Mouse (Mus musculus) kidney, embryonic 14.5 days (tissue): ENCODE data around the gene Gimap1. TPM values are rescaled to one million over a fixed set of nuclear protein-coding genes. Genes with fewer than 3 reads are reported as not detected.

Source experiments
- ATAC-seq: fragments of 200-750 bp; cut with Nextera tagmentation; 2 replicates; pipeline ENCODE4 v1.8.0; 2017; ENCODE audit warnings: moderate number of reproducible peaks, mild to moderate bottlenecking, moderate TSS enrichment, moderate library complexity; ENCODE audit not compliant: low FRiP score, low TSS enrichment
- H3K27ac ChIP-seq: fragments of 300-500 bp; sonication (generic); 2 replicates; pipeline ENCODE4 v1.5.1; 2014; ENCODE audit warnings: low read depth, mild to moderate bottlenecking, low read length, moderate library complexity, mixed read lengths
- H3K27me3 ChIP-seq: fragments of 300-500 bp; sonication (generic); 2 replicates; pipeline ENCODE4 v1.6.1; 2014; ENCODE audit warnings: mild to moderate bottlenecking, low read length; ENCODE audit not compliant: control insufficient read depth, insufficient read depth
- H3K36me3 ChIP-seq: fragments of 300-500 bp; sonication (generic); 2 replicates; pipeline ENCODE4 v1.6.1; 2014; ENCODE audit warnings: low read length, mixed read lengths; ENCODE audit not compliant: control insufficient read depth, insufficient read depth
- H3K4me1 ChIP-seq: fragments of 300-500 bp; sonication (generic); 2 replicates; pipeline ENCODE4 v1.6.1; 2014; ENCODE audit warnings: low read length, mixed read lengths; ENCODE audit not compliant: control insufficient read depth, insufficient read depth
- H3K4me2 ChIP-seq: fragments of 300-500 bp; sonication (generic); replicated peaks from 2 replicates; pipeline ENCODE4 v1.6.1; 2014; ENCODE audit warnings: low read depth, mild to moderate bottlenecking, low read length
- H3K4me3 ChIP-seq: fragments of 300-500 bp; sonication (generic); 2 replicates; pipeline ENCODE4 v1.5.1; 2014; ENCODE audit warnings: mild to moderate bottlenecking, low read length
- H3K9ac ChIP-seq: fragments of 300-500 bp; sonication (generic); 2 replicates; pipeline ENCODE4 v1.6.1; 2014; ENCODE audit warnings: low read depth, mild to moderate bottlenecking, low read length, moderate library complexity
- H3K9me3 ChIP-seq: fragments of 300-500 bp; sonication (generic); 2 replicates; pipeline ENCODE4 v1.6.1; 2016; ENCODE audit warnings: low read length; ENCODE audit not compliant: control insufficient read depth
- WGBS: fragments of 180-500 bp; shearing (Covaris S2); extraction: QIAGEN DNeasy Blood & Tissue Kit; methylation state at CpG from one replicate; pipeline ENCODE4 v1.1.7; 2014; 5-methylcytosine and 5-hydroxymethylcytosine counted together
- polyA plus RNA-seq: library from polyadenylated mRNA; unstranded; fragments of >200 nt; fragmentation: Nextera tagmentation; extraction: Ambion mirVana; gene quantifications from 2 replicates; pipeline ENCODE4 v1.2.1, GENCODE M21; 2014

Gimap1 gene
- polyA plus RNA-seq, 1 experiment from 2014 or later: 27.9 TPM

GRCm38 (mm10) chr6:48732864-48733304 is 6.0 kb upstream of the Gimap1 start:
- no peak for ATAC-seq
- no peaks in the 10 kb centered on the region for H3K9me3 ChIP-seq
- H3K4me1 ChIP-seq: no peaks in the 10 kb centered on the region
- no peaks in the 10 kb centered on the region for H3K36me3 ChIP-seq
- no peak overlapping the region for H3K4me2 ChIP-seq
- H3K4me3 ChIP-seq: no peak overlapping the region
- 49% methylated on average over 8 of the region's 8 CpGs for WGBS
- no peak overlapping the region for H3K27ac ChIP-seq
- no peaks in the 10 kb centered on the region for H3K27me3 ChIP-seq
- H3K9ac ChIP-seq: no peak overlapping the region

DNA sequence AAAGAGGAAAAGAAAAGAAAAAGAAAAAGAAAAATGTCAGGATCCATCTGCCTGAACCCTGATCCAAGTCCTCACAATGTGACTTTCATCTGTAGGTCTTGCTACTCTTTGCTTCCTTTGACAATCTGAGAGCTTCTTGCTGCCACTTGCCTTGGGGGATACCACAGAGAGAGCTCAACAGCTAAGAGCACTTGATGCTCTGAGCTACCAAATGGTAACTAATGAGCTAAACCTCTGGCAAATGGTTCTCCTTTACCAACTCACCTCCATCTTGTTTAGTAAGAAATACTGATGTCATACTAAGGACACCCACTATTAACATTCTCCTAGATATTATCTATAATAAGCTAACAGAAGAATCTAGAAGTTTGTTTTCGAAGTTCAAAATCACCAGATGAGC is 5.2 kb upstream of the Gimap1 start:
- 84% methylated on average over 1 of the region's 1 CpGs for WGBS
- H3K27ac ChIP-seq: no peak overlapping the region
- H3K9ac ChIP-seq: no peak overlapping the region
- H3K27me3 ChIP-seq: no peaks in the 10 kb centered on the region
- no peaks in the 10 kb centered on the region for H3K36me3 ChIP-seq
- no peaks in the 10 kb centered on the region for H3K9me3 ChIP-seq
- H3K4me2 ChIP-seq: no peak overlapping the region
- ATAC-seq: no peak
- no peak overlapping the region for H3K4me3 ChIP-seq
- H3K4me1 ChIP-seq: no peaks in the 10 kb centered on the region

GRCm38 (mm10) chr6:48737053-48737452 is 1.8 kb upstream of the Gimap1 start:
- H3K36me3 ChIP-seq: no peaks in the 10 kb centered on the region
- H3K4me1 ChIP-seq: no peaks in the 10 kb centered on the region; the same call in 1 of the 2 replicates
- H3K9ac ChIP-seq: no peak overlapping the region
- no peak overlapping the region for H3K27ac ChIP-seq
- H3K4me2 ChIP-seq: no peak overlapping the region
- H3K27me3 ChIP-seq: peaks cover 1% of the 10 kb centered on the region; the same call in 1 of the 2 replicates
- ATAC-seq: no peak
- no peaks in the 10 kb centered on the region for H3K9me3 ChIP-seq
- no peak overlapping the region for H3K4me3 ChIP-seq
- 80% methylated on average over 2 of the region's 2 CpGs for WGBS

GRCm38 (mm10) chr6:48737688-48738087 is 1.2 kb upstream of the Gimap1 start:
- H3K4me3 ChIP-seq: no peak overlapping the region
- no peak overlapping the region for H3K4me2 ChIP-seq
- H3K9ac ChIP-seq: no peak overlapping the region
- peaks cover 7% of the 10 kb centered on the region for H3K27me3 ChIP-seq
- no peaks in the 10 kb centered on the region for H3K9me3 ChIP-seq
- 92% methylated on average over 5 of the region's 5 CpGs for WGBS
- peaks cover 5% of the 10 kb centered on the region; the same call in 1 of the 2 replicates for H3K4me1 ChIP-seq
- no peak overlapping the region for H3K27ac ChIP-seq
- no peaks in the 10 kb centered on the region for H3K36me3 ChIP-seq
- ATAC-seq: no peak

DNA sequence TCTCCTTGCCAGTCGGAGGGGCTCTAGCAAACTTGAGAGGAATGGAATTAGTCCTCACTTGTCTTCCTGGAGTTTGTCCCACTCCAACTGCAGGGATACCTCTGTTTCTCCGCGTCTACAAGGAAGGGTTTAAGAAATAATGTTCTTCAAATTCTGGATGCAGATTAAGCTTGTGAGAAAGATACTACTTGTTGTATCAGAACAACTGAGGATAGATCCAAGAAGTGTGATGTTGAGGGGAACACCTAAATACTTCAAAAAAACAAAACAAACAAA is 864 bp downstream of the Gimap1 start:
- 92% methylated on average over 3 of the region's 3 CpGs for WGBS
- Histone ChIP-seq H3K4me3 (0 out of 2 replicates have a peak overlapping the region, but pooled peaks have one; percentile 2), H3K4me1 (peaks cover 5% of the 10 kb centered on the region; the same call in 1 of the 2 replicates), H3K36me3 (no peaks in the 10 kb centered on the region), H3K27me3 (peaks cover 14% of the 10 kb centered on the region), H3K27ac (no peak overlapping the region), H3K9me3 (no peaks in the 10 kb centered on the region), H3K4me2 (peak overlapping the region; percentile 19; the same call in 1 of the 2 replicates), H3K9ac (no peak overlapping the region)
- no peak for ATAC-seq

- Histone ChIP-seq H3K27me3 (peaks cover 14% of the 10 kb centered on the region), H3K9ac (peak overlapping the region; percentile 23; the same call in 1 of the 2 replicates), H3K4me1 (peaks cover 5% of the 10 kb centered on the region; the same call in 1 of the 2 replicates), H3K4me3 (no peak overlapping the region), H3K27ac (peak overlapping the region; percentile 24; the same call in 1 of the 2 replicates), H3K36me3 (no peaks in the 10 kb centered on the region), H3K9me3 (no peaks in the 10 kb centered on the region), H3K4me2 (peak overlapping the region; percentile 19; the same call in 1 of the 2 replicates)
- WGBS: 74% methylated on average over 3 of the region's 3 CpGs
- ATAC-seq: no peak
Measured at GRCm38 (mm10) chr6:48740501-48741169, 1.8 kb downstream of the Gimap1 start.

- 0 out of 2 replicates have a peak, but pooled peaks have one; percentile 22 for ATAC-seq
- Histone ChIP-seq H3K27me3 (peaks cover 14% of the 10 kb centered on the region), H3K4me1 (peaks cover 5% of the 10 kb centered on the region; the same call in 1 of the 2 replicates)
Measured at GRCm38 (mm10) chr6:48741273-48741672, 2.4 kb downstream of the Gimap1 start.

GRCm38 (mm10) chr6:48741711-48742206 is 2.9 kb downstream of the Gimap1 start:
- Histone ChIP-seq H3K27me3 (peaks cover 14% of the 10 kb centered on the region), H3K4me2 (peak overlapping the region; percentile 75; the same call in 1 of the 2 replicates), H3K9me3 (no peaks in the 10 kb centered on the region), H3K4me3 (no peak overlapping the region), H3K27ac (no peak overlapping the region; the same call in 1 of the 2 replicates), H3K4me1 (peaks cover 5% of the 10 kb centered on the region; the same call in 1 of the 2 replicates), H3K36me3 (no peaks in the 10 kb centered on the region), H3K9ac (no peak overlapping the region)
- 14% methylated on average over 9 of the region's 9 CpGs for WGBS
- peak; percentile 53; the same call in 1 of the 2 replicates for ATAC-seq

More at GRCm38 (mm10) chr6:48741273-48741672, 2.4 kb downstream of the Gimap1 start:
- Histone ChIP-seq H3K27ac (no peak overlapping the region), H3K4me3 (no peak overlapping the region), H3K4me2 (peak overlapping the region; percentile 3; the same call in 1 of the 2 replicates), H3K9me3 (no peaks in the 10 kb centered on the region), H3K9ac (no peak overlapping the region), H3K36me3 (no peaks in the 10 kb centered on the region)
- 29% methylated on average over 3 of the region's 3 CpGs for WGBS
